Mouse (Mus musculus): Measurements from ENCODE around the gene Foxd1. TPM values are rescaled to one million over a fixed set of nuclear protein-coding genes. Genes with fewer than 3 reads are reported as not detected.

Gene Foxd1
- total RNA-seq, 2 experiments from 2014 or later = 0.14 to 0.24 TPM

- no peak for DNase-seq
Measured at GRCm38 (mm10) chr13:98389092-98389491, 35.0 kb downstream of the Foxd1 start.

- DNase-seq = peak; percentile 21
Measured at GRCm38 (mm10) chr13:98390363-98390762, 36.3 kb downstream of the Foxd1 start.

- DNase-seq = peak; percentile 47
Measured at GRCm38 (mm10) chr13:98390771-98391634, 37.0 kb downstream of the Foxd1 start.

GRCm38 (mm10) chr13:98391635-98391990, 37.6 kb downstream of the Foxd1 start:
- no peak for DNase-seq

- no peak for DNase-seq
Measured at GRCm38 (mm10) chr13:98392031-98392430, 38.0 kb downstream of the Foxd1 start.

- DNase-seq = peak; percentile 32
Measured at GRCm38 (mm10) chr13:98393356-98394070, 39.5 kb downstream of the Foxd1 start.

Other genes with a start within 250 kb of the Foxd1 start
- gene Arhgef28, start 147.8 kb upstream of the Foxd1 start, total RNA-seq (2021) = 1 to 10 TPM; 7.0 to 9.8 TPM
- 10 to 100 TPM in 1 of 2 experiments, 1 to 10 TPM in 1; 9.7 to 11.6 TPM for gene Utp15, start 91.2 kb upstream of the Foxd1 start, total RNA-seq (2021)
- 10 to 100 TPM; 20.8 to 21.8 TPM for gene Ankra2, start 91.2 kb upstream of the Foxd1 start, total RNA-seq (2021)
- gene Gm21976, start 74.4 kb upstream of the Foxd1 start, total RNA-seq (2021) = not detected
- 100 to 1,000 TPM; 291 to 301 TPM for gene Btf3, start 37.2 kb upstream of the Foxd1 start, total RNA-seq (2021)
- not detected for gene Gm10320, start 137.8 kb downstream of the Foxd1 start, total RNA-seq (2021)